In genomic region chr16:22422256-22422655, GRCm38 (mm10) we compare ENCODE assay signal across 16 mouse cellular contexts.
"Had no signal": no experiment of that assay in that cellular context is flagged by ENCODE, and none has a peak within 500 bp of the region (broad histone marks: within the 10 kb centered on the region; RNA-seq: fewer than 3 reads in every experiment).

No protein-coding gene starts in this region.

- DNase-seq: kidney, adult 2 months; kidney, postnatal 10 days; kidney, postnatal 36 days; layer of hippocampus, adult 9-11 months; liver, postnatal 0 days; lung, embryonic 14.5 days; right cerebral cortex, postnatal 25 days; spleen, adult 18-20 months; thymus, postnatal 25 days had no signal

- ATAC-seq: liver, postnatal 0 days; midbrain, embryonic 16.5 days had no signal

- H3K27ac ChIP-seq: limb, embryonic 12.5 days; limb, embryonic 15.5 days; liver, embryonic 14.5 days; macrophage; midbrain, embryonic 12.5 days; stomach, embryonic 15.5 days had no signal

- H3K4me3 ChIP-seq: limb, embryonic 12.5 days; limb, embryonic 15.5 days; midbrain, embryonic 12.5 days; stomach, embryonic 15.5 days had no signal
